In genomic region chr5:99717917-99718316, GRCm38 (mm10) we compare ENCODE assay signal across 26 mouse cellular contexts.
"Had no signal": no experiment of that assay in that cellular context is flagged by ENCODE, and none has a peak within 500 bp of the region (broad histone marks: within the 10 kb centered on the region; RNA-seq: fewer than 3 reads in every experiment).

No protein-coding gene starts in this region.

- H3K9me3 ChIP-seq: heart, embryonic 13.5 days; heart, embryonic 15.5 days; hindbrain, embryonic 10.5 days; hindbrain, embryonic 12.5 days; intestine, embryonic 15.5 days; limb, embryonic 13.5 days; limb, embryonic 15.5 days; liver, embryonic 12.5 days had no signal

- H3K4me2 ChIP-seq: heart, embryonic 11.5 days; heart, embryonic 13.5 days; heart, embryonic 15.5 days; hindbrain, embryonic 12.5 days; hindbrain, embryonic 14.5 days; intestine, embryonic 15.5 days; limb, embryonic 13.5 days; limb, embryonic 15.5 days; liver, embryonic 12.5 days had no signal

- H3K27ac ChIP-seq: gastrocnemius, adult 2 months; heart, adult 2 months; heart, embryonic 13.5 days; heart, embryonic 15.5 days; hindbrain, embryonic 10.5 days; hindbrain, embryonic 12.5 days; hindbrain, embryonic 14.5 days; intestine, embryonic 15.5 days; limb, embryonic 13.5 days; limb, embryonic 15.5 days; liver, embryonic 12.5 days had no signal

- H3K27me3 ChIP-seq: heart, embryonic 13.5 days; heart, embryonic 15.5 days; hindbrain, embryonic 12.5 days; intestine, embryonic 15.5 days; limb, embryonic 13.5 days; limb, embryonic 15.5 days; liver, embryonic 12.5 days had no signal

- H3K9ac ChIP-seq: heart, embryonic 13.5 days; heart, embryonic 15.5 days; hindbrain, embryonic 12.5 days; hindbrain, embryonic 14.5 days; intestine, embryonic 15.5 days; limb, embryonic 13.5 days; limb, embryonic 15.5 days; liver, embryonic 12.5 days had no signal

- H3K36me3 ChIP-seq: heart, embryonic 13.5 days; heart, embryonic 15.5 days; hindbrain, embryonic 10.5 days; hindbrain, embryonic 12.5 days; intestine, embryonic 15.5 days; limb, embryonic 13.5 days; limb, embryonic 15.5 days; liver, embryonic 12.5 days had no signal

- H3K4me3 ChIP-seq: gastrocnemius, adult 2 months; heart, adult 2 months; heart, embryonic 13.5 days; heart, embryonic 15.5 days; hindbrain, embryonic 10.5 days; hindbrain, embryonic 12.5 days; intestine, embryonic 15.5 days; limb, embryonic 13.5 days; limb, embryonic 15.5 days; liver, embryonic 12.5 days had no signal

- H3K4me1 ChIP-seq: intestine, embryonic 15.5 days; limb, embryonic 15.5 days; liver, embryonic 12.5 days had no signal

- ATAC-seq: forebrain, embryonic 16.5 days; hindbrain, embryonic 16.5 days; inflammation-experienced regulatory T-cells, adult 6 months; intestine, embryonic 15.5 days; intestine, postnatal 0 days; liver, embryonic 12.5 days had no signal

- DNase-seq: gastrocnemius, adult 2 months; gastrocnemius, postnatal 10 days; gastrocnemius, postnatal 25 days; heart, adult 2 months; heart, postnatal 14 days; heart, postnatal 4 days; kidney, adult 18-20 months; kidney, adult 8-10 months; kidney, postnatal 14 days; kidney, postnatal 36 days; layer of hippocampus, adult 9-11 months; layer of hippocampus, postnatal 36 days had no signal
